Mouse (Mus musculus): ENCODE measurements at regions not wholly inside any gene's neighbourhood (a gene's known extent, or its start where the extent isn't known, plus 50 kb on each side); places are given as distances from the start of the nearest gene placed in this dataset.

GRCm38 (mm10) chr12:78138467-78138866 is 55.6 kb upstream of the Gm6657 start:
- intact Hi-C loops (cut with DNase I): no loop called here
- no peak for DNase-seq

Data from heart, postnatal 10 days (tissue).